Mouse (Mus musculus): ENCODE data around the gene 4931428F04Rik. TPM values are rescaled to one million over a fixed set of nuclear protein-coding genes. Genes with fewer than 3 reads are reported as not detected.
A peak's percentile ranks its signal among the peaks of the same experiment; 100 is the strongest.

Gene 4931428F04Rik
- polyA plus RNA-seq, 1 experiment from 2014 or later = 15.6 TPM

DNA sequence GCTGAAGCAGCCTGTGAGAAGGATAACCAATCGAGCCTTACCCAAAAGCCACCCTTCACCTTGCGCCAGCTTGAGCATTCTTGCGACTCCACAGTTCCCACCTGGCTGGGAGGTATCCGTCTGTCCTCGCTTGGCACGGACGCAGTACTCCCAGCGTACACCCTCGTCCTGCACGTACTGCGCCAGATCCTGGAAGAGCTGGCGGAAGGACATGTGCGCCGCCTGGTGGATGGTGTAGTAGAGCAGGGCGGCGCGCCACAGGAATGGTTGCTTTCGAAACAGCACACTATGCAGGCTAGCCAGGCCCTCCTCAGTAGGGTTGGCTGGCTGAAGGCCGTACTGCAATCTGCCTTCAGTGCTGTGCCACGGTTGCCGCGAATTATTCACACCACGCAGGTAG is 6.6 kb downstream of the 4931428F04Rik start:
- H3K4me3 ChIP-seq (replicated peaks) = no peak overlapping the region
- ATAC-seq (ENCODE audit: insufficient number of reproducible peaks, insufficient read depth, low FRiP score, low TSS enrichment, low read depth) = peak; percentile 37; the same call in 1 of the 2 replicates
- no peak overlapping the region for H3K9ac ChIP-seq (replicated peaks)
- H3K4me1 ChIP-seq (replicated peaks) = peaks cover 10% of the 10 kb centered on the region
- peaks cover 45% of the 10 kb centered on the region for H3K27me3 ChIP-seq
- H3K36me3 ChIP-seq = peaks cover 46% of the 10 kb centered on the region
- H3K9me3 ChIP-seq = no peaks in the 10 kb centered on the region
- H3K27ac ChIP-seq = no peak overlapping the region
- 17% methylated on average over 23 of the region's 23 CpGs for WGBS
- H3K4me2 ChIP-seq = no peak overlapping the region

DNA sequence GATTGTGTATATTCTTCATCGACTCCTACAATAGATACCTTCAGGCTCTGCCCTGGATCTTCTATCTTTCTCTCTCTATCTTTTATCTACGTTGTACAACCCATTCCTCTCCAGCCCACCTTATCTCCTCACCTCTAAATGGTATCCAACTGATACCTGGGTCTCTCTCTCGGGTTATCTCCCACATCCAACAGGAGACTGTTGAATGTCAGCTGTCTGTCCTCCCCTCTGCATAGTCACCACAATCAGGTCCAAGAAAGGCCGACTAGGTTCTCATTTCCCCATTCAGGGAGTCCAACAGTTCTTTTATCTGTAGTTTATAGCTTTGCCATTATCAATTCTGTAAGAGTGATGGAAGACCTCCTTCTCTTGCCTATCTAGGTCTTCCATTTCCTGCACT is 7.4 kb downstream of the 4931428F04Rik start:
- Histone ChIP-seq H3K27me3 (peaks cover 54% of the 10 kb centered on the region), H3K27ac (no peak overlapping the region), H3K9me3 (no peaks in the 10 kb centered on the region), H3K4me3 (replicated peaks) (no peak overlapping the region), H3K9ac (replicated peaks) (no peak overlapping the region), H3K36me3 (peaks cover 46% of the 10 kb centered on the region), H3K4me1 (replicated peaks) (peaks cover 8% of the 10 kb centered on the region), H3K4me2 (no peak overlapping the region)
- no peak for ATAC-seq (ENCODE audit: insufficient number of reproducible peaks, insufficient read depth, low FRiP score, low TSS enrichment, low read depth)
- WGBS = 89% methylated on average over 4 of the region's 4 CpGs

DNA sequence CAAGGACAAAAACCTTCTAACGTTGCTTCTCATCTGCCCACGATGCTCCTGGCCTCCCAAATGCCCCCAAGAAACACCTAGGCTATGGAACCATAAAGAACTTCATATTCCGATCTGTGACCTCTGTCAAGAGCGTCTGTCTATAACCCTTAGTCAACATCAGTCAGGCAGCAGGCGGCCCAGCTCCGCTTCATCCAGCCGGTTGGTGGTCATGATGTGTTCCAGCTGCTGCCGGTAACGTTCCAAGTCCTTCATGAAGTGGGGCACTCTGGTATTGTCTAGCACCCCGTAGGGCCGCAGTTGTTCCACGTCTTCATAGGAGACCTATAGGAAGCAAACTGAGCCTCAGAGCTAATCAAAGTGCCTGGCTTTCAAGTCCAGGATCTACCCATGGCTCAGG is 7.8 kb downstream of the 4931428F04Rik start:
- H3K27me3 ChIP-seq = peaks cover 58% of the 10 kb centered on the region
- H3K27ac ChIP-seq = no peak overlapping the region
- H3K36me3 ChIP-seq = peaks cover 44% of the 10 kb centered on the region
- no peak overlapping the region for H3K9ac ChIP-seq (replicated peaks)
- no peak for ATAC-seq (ENCODE audit: insufficient number of reproducible peaks, insufficient read depth, low FRiP score, low TSS enrichment, low read depth)
- H3K4me2 ChIP-seq = no peak overlapping the region
- no peaks in the 10 kb centered on the region for H3K9me3 ChIP-seq
- peaks cover 8% of the 10 kb centered on the region for H3K4me1 ChIP-seq (replicated peaks)
- WGBS = 88% methylated on average over 12 of the region's 12 CpGs
- H3K4me3 ChIP-seq (replicated peaks) = no peak overlapping the region

DNA sequence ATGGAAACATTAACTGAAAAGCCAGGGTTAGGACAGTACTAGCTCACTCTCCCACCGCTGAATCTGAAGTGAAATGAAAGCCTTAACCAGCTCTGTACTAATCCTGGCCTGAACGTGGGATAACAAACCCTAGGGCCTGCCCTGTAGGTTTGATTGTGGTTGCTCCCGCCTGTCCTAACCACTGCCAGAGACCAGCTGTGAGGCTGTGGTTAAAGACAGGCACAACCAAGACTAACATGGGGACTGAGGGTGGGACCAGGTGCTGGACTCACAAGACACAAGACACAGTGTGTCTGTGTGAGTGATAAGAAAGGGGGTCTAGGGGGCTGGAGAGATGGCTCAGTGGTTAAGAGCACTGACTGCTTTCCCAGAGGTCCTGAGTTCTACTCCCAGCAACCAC is 9.1 kb downstream of the 4931428F04Rik start:
- Histone ChIP-seq H3K4me3 (replicated peaks) (no peak overlapping the region), H3K4me2 (no peak overlapping the region), H3K4me1 (replicated peaks) (peaks cover 19% of the 10 kb centered on the region), H3K36me3 (peaks cover 39% of the 10 kb centered on the region), H3K27ac (no peak overlapping the region), H3K9ac (replicated peaks) (no peak overlapping the region), H3K27me3 (peaks cover 70% of the 10 kb centered on the region), H3K9me3 (no peaks in the 10 kb centered on the region)
- WGBS = 62% methylated on average over 3 of the region's 3 CpGs
- no peak for ATAC-seq (ENCODE audit: insufficient number of reproducible peaks, insufficient read depth, low FRiP score, low TSS enrichment, low read depth)

DNA sequence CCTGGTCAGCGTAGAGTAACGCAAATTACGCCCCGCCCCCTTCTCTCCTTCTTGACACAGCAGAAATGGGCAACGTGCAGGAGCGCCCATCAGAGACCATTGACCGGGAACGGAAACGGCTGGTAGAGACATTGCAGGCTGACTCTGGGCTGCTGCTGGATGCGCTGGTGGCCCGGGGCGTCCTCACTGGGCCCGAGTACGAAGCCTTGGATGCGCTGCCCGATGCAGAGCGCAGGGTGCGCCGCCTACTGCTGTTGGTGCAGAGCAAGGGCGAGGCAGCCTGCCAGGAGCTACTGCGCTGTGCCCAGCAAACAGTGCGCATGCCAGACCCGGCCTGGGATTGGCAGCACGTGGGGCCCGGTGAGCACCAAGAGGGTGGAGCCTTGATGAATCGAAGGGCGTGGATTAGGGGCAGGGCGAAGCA is 10.7 kb downstream of the 4931428F04Rik start:
- ATAC-seq (ENCODE audit: insufficient number of reproducible peaks, insufficient read depth, low FRiP score, low TSS enrichment, low read depth) = no peak
- H3K9me3 ChIP-seq = no peaks in the 10 kb centered on the region
- H3K4me3 ChIP-seq (replicated peaks) = peak overlapping the region; percentile 23
- H3K27me3 ChIP-seq = peaks cover 81% of the 10 kb centered on the region
- peak overlapping the region; percentile 46 for H3K4me2 ChIP-seq
- peaks cover 28% of the 10 kb centered on the region for H3K36me3 ChIP-seq
- H3K9ac ChIP-seq (replicated peaks) = 0 out of 2 replicates have a peak overlapping the region, but pooled peaks have one; percentile 34
- WGBS = 4% methylated on average over 28 of the region's 28 CpGs
- H3K27ac ChIP-seq = no peak overlapping the region
- H3K4me1 ChIP-seq (replicated peaks) = peaks cover 24% of the 10 kb centered on the region

DNA sequence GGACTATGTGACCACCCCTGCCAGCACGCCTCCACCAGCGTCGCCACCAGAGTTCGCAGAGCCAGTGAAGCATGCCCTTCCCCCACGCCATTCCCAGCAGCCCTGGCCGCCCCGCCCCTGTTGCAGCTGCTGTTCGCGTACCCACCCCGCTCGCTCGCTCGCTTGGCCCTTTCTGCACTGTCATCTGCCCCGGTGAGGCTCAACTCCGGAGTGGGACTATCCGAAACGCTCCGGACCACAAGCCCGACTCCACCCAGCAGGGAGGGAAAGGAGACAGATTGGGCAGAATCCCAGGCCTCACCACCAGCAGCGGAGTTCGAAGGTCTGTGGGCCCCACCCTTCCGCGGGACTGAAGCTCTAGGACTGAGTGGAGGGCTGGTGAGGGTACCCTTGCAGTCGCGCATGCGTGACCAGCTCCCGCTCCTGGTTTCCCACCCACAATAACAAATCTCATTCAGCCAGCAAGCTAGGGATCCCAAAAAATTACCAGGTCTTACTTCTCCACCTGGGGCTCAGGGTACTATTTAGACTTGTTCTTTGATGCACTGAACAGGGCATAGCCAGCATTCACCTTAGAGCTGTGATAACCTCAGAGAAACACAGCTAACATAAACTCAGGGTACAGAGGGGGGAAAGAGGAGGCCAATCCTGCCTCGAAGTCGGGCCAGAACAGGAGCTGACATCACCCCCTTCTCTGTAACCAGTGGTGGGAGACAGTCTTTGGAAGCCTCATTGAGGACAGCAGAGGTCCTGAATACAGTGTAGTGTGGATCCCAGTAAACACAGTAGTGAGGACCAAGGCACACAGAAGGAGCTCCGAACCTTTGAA is 13.2 kb downstream of the 4931428F04Rik start:
- H3K36me3 ChIP-seq = peaks cover 9% of the 10 kb centered on the region
- H3K9me3 ChIP-seq = no peaks in the 10 kb centered on the region
- peaks cover 97% of the 10 kb centered on the region for H3K27me3 ChIP-seq
- peak overlapping the region; percentile 44 for H3K4me3 ChIP-seq (replicated peaks)
- peaks cover 26% of the 10 kb centered on the region for H3K4me1 ChIP-seq (replicated peaks)
- peak overlapping the region; percentile 55 for H3K9ac ChIP-seq (replicated peaks)
- H3K27ac ChIP-seq = no peak overlapping the region
- peak overlapping the region; percentile 85 for H3K4me2 ChIP-seq
- ATAC-seq (ENCODE audit: insufficient number of reproducible peaks, insufficient read depth, low FRiP score, low TSS enrichment, low read depth) = peak; percentile 67; the same call in 1 of the 2 replicates
- WGBS = 3% methylated on average over 30 of the region's 30 CpGs

DNA sequence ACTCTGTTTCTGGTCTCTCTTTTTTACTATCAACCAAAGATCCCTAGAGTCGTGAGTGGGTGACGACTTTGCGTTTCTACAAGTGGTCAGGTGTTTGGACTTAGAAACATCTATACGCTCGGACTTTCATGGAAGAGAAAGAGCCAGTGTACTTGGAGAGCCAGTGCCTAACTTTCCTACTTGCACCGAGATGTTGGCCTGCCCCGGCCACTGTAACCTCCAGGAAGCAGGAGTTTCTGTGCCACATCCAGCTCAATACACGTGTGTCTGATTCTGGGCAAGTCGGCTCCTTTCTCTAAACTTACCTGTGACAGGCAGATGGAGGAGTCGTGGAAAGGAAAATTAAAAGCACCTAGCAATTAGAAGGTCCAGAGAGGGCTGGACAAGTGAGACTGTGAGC is 13.8 kb downstream of the 4931428F04Rik start, which contains the start of gene Nol3:
TSS of gene Nol3 (plus strand) at position 301 of the 400 bp plus-strand sequence.
- Histone ChIP-seq H3K4me3 (replicated peaks) (peak within 1 kb of the TSS; percentile 44), H3K27ac (no peak within 1 kb of the TSS), H3K4me2 (peak within 1 kb of the TSS; percentile 85), H3K4me1 (replicated peaks) (peaks cover 27% of the 10 kb centered on the region), H3K36me3 (peaks cover 6% of the 10 kb centered on the region; the same call in 1 of the 2 replicates), H3K27me3 (peaks cover 99% of the 10 kb centered on the region), H3K9me3 (no peaks in the 10 kb centered on the region), H3K9ac (replicated peaks) (peak within 1 kb of the TSS; percentile 55)
- WGBS = 6% methylated on average over 10 of the region's 10 CpGs
- no peak for ATAC-seq (ENCODE audit: insufficient number of reproducible peaks, insufficient read depth, low FRiP score, low TSS enrichment, low read depth)

DNA sequence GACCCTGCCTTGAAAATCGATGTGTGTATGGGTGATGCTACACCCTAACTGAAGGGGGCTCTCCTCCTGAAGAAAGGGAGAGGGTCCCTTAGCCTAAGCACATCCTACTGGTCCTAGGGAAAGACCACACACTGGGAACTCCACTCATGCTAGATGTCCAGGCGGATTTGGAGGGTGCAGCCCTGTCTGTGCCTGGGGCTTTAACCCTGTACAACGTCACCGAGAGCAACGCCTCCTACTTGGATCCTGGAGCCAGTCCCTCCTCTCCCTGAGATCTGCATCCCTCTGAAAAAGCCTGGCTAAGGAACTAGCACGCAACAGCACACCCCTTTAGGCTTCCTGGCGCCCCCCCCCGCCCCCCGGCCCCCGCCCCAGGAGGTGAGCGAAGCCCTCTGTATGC is 14.3 kb downstream of the 4931428F04Rik start:
- Histone ChIP-seq H3K4me3 (replicated peaks) (peak overlapping the region; percentile 44), H3K36me3 (peaks cover 5% of the 10 kb centered on the region; the same call in 1 of the 2 replicates), H3K4me2 (peak overlapping the region; percentile 85), H3K4me1 (replicated peaks) (peaks cover 32% of the 10 kb centered on the region), H3K9ac (replicated peaks) (no peak overlapping the region), H3K27ac (no peak overlapping the region), H3K27me3 (peaks cover 99% of the 10 kb centered on the region), H3K9me3 (no peaks in the 10 kb centered on the region)
- WGBS = 6% methylated on average over 10 of the region's 11 CpGs
- no peak for ATAC-seq (ENCODE audit: insufficient number of reproducible peaks, insufficient read depth, low FRiP score, low TSS enrichment, low read depth)

DNA sequence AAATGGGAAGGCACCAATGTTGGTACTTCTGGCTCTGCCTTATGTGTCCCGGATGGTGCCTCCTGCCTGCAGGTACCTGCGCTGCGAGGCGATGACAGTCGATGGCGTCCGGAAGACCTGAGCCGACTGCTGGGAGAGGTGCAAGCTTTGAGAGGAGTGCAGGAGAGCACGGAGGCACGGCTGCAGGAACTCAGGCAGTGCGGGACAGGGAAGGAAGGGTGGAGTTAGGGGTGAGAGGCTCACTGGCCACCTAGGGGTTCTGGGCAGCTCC is 18.8 kb downstream of the 4931428F04Rik start:
- Histone ChIP-seq H3K9ac (replicated peaks) (no peak overlapping the region), H3K4me2 (peak overlapping the region; percentile 33), H3K9me3 (peaks cover 6% of the 10 kb centered on the region; the same call in 1 of the 2 replicates), H3K36me3 (no peaks in the 10 kb centered on the region), H3K27ac (no peak overlapping the region), H3K4me1 (replicated peaks) (peaks cover 41% of the 10 kb centered on the region), H3K27me3 (peaks cover 99% of the 10 kb centered on the region), H3K4me3 (replicated peaks) (peak overlapping the region; percentile 13; the same call in 1 of the 2 replicates)
- ATAC-seq (ENCODE audit: insufficient number of reproducible peaks, insufficient read depth, low FRiP score, low TSS enrichment, low read depth) = no peak
- 3% methylated on average over 11 of the region's 11 CpGs for WGBS

DNA sequence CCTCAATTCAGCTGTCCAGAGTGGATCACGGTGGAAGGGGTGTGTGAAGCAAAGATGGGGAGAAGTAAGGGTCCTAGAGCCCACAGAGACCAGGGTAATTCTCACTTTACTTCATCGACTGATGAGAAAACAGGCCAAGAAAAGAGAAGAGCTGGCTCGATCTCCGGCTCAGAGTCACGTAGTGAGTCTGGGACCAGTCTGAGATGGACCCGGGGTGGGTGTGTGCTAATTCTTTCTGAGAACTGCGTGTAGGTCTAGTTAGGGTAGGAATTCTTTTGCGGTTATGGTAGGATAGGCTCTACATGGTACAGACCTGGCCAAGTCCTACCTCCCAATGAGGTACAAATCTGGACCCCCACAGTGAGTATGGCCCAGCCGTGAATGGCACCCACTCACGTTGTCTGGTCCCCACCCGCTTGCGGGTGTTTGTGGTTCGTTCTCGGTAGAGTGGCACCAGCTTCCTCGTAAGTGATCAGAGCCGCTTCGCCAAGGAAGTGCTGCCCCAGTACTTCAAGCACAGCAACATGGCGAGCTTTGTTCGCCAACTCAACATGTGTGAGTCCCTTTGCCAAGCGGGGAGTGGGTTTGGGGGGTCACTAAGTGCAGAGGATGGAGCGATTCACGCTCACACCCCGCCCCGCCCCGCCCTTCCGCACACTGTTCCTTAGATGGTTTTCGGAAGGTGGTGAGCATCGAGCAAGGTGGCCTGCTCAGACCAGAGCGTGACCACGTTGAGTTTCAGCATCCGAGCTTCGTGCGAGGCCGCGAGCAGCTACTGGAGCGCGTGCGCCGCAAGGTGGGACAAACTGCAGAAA is 19.4 kb downstream of the 4931428F04Rik start:
- H3K27me3 ChIP-seq = peaks cover 99% of the 10 kb centered on the region
- H3K27ac ChIP-seq = no peak overlapping the region
- WGBS = 2% methylated on average over 39 of the region's 39 CpGs
- peak; percentile 0; the same call in 1 of the 2 replicates for ATAC-seq (ENCODE audit: insufficient number of reproducible peaks, insufficient read depth, low FRiP score, low TSS enrichment, low read depth)
- H3K9ac ChIP-seq (replicated peaks) = no peak overlapping the region
- H3K4me2 ChIP-seq = peak overlapping the region; percentile 86
- H3K36me3 ChIP-seq = no peaks in the 10 kb centered on the region
- peaks cover 36% of the 10 kb centered on the region for H3K4me1 ChIP-seq (replicated peaks)
- H3K4me3 ChIP-seq (replicated peaks) = peak overlapping the region; percentile 51
- peaks cover 6% of the 10 kb centered on the region; the same call in 1 of the 2 replicates for H3K9me3 ChIP-seq

DNA sequence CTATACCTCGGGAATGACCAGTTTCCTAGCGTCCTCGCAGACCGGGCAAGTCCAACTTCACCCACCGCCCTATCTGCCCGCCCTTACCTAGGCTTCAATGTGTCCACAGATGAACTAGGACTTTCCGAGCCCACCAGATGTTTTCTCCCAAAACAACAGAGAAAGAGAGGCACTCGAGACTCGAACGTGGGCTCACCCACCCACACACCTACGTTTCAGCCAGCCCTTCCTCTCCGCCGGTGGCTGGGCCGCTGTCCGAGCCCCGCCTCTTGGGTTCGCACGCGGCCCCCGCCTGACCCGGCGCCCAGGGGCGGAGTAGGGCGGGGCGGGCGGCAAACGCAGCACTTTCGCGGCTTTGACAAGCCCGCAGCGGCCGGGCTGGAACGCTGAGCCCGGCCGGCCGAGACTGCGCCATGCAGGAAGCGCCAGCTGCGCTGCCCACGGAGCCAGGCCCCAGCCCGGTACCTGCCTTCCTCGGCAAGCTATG is 20.2 kb downstream of the 4931428F04Rik start, which contains the start of gene Hsf4:
TSS of gene Hsf4 (plus strand) at position 341 of the 487 bp plus-strand sequence.
- H3K4me1 ChIP-seq (replicated peaks) = peaks cover 40% of the 10 kb centered on the region
- H3K4me3 ChIP-seq (replicated peaks) = peak within 1 kb of the TSS; percentile 51
- peaks cover 99% of the 10 kb centered on the region for H3K27me3 ChIP-seq
- no peak within 1 kb of the TSS for H3K27ac ChIP-seq
- H3K9ac ChIP-seq (replicated peaks) = peak within 1 kb of the TSS; percentile 57
- no peak for ATAC-seq (ENCODE audit: insufficient number of reproducible peaks, insufficient read depth, low FRiP score, low TSS enrichment, low read depth)
- WGBS = under 1% methylated on average over 42 of the region's 42 CpGs
- H3K36me3 ChIP-seq = no peaks in the 10 kb centered on the region
- H3K9me3 ChIP-seq = peaks cover 6% of the 10 kb centered on the region; the same call in 1 of the 2 replicates
- peak within 1 kb of the TSS; percentile 86 for H3K4me2 ChIP-seq
